Mouse (Mus musculus) lung, adult 10 weeks (tissue): Measurements from ENCODE around the gene Rhox9. TPM values are rescaled to one million over a fixed set of nuclear protein-coding genes. Genes with fewer than 3 reads are reported as not detected.

Source experiments
- polyA plus RNA-seq: library from polyadenylated mRNA; stranded (reverse); fragments of 350-450 nt; fragmentation: Illumina TruSeq; extraction: RNeasy Lipid Tissue Mini Kit (QIAGEN cat#74804); gene quantifications from one replicate; pipeline ENCODE4 v1.2.3, GENCODE M21; 2014; ENCODE audit warnings: low read depth, low replicate concordance; ENCODE audit not compliant: insufficient read depth

The Rhox9 gene
- not detected for polyA plus RNA-seq

GRCm38 (mm10) chrX:37901670-37902069 is at the start of gene Rhox9:
Rhox9 (minus strand) TSS chrX:37901770.

GRCm38 (mm10) chrX:37897132-37897531 is 4.4 kb downstream of the Rhox9 start, which contains the start of gene Rhox7b:
Rhox7b (minus strand) TSS chrX:37897232.

GRCm38 (mm10) chrX:37878844-37879243 is 22.7 kb downstream of the Rhox9 start, which contains the start of gene Rhox8:
Rhox8 (minus strand) TSS chrX:37878944.

Other genes with a start within 250 kb of the Rhox9 start
- gene Rhox3h, start 233.0 kb downstream of the Rhox9 start, polyA plus RNA-seq, result not detected
- gene Rhox2h, start 228.5 kb downstream of the Rhox9 start, polyA plus RNA-seq, result not detected
- 0.45 TPM for gene Rhox5, start 96.9 kb downstream of the Rhox9 start, polyA plus RNA-seq
- not detected for gene Rhox6, start 74.9 kb downstream of the Rhox9 start, polyA plus RNA-seq
- not detected for gene Rhox7a, start 70.1 kb downstream of the Rhox9 start, polyA plus RNA-seq
- not detected for gene Rhox8, start 22.8 kb downstream of the Rhox9 start, polyA plus RNA-seq
- gene Rhox7b, start 4.5 kb downstream of the Rhox9 start, polyA plus RNA-seq, result not detected
- gene Btg1-ps1, start 117.0 kb upstream of the Rhox9 start, polyA plus RNA-seq, result not detected
- gene Btg1-ps2, start 141.3 kb upstream of the Rhox9 start, polyA plus RNA-seq, result not detected
- gene Rhox10, start 164.7 kb upstream of the Rhox9 start, polyA plus RNA-seq, result not detected
- gene Rhox11, start 183.4 kb upstream of the Rhox9 start, polyA plus RNA-seq, result not detected
- gene Rhox12, start 209.1 kb upstream of the Rhox9 start, polyA plus RNA-seq, result not detected
- gene Rhox13, start 219.4 kb upstream of the Rhox9 start, polyA plus RNA-seq, result not detected